Mouse (Mus musculus): Measurements from ENCODE around the gene Cmtm4. TPM values are rescaled to one million over a fixed set of nuclear protein-coding genes. Genes with fewer than 3 reads are reported as not detected.

The Cmtm4 gene
- polyA plus RNA-seq, 3 experiments from 2014 or later: 0.32 to 0.78 (median 0.64) TPM

DNA sequence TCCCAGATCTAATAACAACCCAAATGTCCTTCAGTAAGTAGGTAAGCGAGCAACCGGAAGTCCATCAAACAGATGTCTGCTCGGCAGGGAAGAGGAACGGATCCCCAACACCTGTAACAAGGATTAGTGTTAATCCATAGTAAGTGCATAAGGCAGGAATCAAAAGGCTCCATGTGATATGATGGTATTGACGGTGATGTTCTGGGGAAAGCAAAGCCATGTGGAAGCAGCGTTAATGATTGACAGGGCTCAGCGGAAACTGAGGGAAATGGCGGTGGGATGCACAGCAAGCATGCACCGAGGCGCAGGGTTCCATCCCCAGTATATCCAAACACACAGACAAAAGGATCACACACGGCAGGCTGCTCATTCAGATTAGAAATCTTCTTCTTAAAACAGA lies 21.3 kb downstream of the Cmtm4 start:
- no peak for ATAC-seq

DNA sequence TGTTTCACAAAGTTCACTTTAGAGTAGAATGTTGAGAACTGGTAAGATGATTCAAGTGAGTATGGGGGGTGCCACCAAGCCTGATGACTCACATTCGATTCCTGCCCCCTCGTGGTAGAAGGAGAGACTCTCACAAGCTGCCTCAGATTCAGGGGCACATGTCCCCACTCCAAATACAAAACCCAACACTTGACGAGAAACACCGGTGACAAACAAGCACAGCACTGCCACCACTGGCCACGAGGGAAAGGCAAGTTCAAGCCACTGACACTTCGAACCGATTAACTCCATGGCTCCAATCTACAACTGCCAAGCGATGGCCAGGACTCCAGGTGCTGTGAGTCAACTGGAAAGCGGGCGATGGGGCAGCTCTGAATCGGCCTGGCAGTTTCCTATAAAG lies 21.8 kb downstream of the Cmtm4 start:
- ATAC-seq: no peak

DNA sequence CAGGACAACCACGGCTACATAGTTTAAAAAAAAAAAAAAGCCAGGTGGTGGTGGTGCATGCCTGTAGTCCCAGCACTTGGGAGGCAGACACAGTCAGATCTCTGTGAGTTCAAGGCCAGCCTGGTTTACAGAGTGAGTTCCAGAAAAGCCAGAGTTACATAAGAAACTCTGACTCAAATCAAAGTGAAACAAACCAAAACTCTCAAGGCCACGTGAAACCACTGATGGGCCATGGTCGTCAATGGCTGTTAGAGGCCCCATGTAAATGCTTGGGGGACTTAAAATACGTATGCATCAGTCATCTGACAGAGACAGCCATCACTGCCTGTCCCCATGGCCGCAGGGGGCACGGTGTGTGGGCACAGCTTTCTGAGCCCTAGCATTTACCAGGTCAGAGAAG lies 24.5 kb downstream of the Cmtm4 start:
- no peak for ATAC-seq

DNA sequence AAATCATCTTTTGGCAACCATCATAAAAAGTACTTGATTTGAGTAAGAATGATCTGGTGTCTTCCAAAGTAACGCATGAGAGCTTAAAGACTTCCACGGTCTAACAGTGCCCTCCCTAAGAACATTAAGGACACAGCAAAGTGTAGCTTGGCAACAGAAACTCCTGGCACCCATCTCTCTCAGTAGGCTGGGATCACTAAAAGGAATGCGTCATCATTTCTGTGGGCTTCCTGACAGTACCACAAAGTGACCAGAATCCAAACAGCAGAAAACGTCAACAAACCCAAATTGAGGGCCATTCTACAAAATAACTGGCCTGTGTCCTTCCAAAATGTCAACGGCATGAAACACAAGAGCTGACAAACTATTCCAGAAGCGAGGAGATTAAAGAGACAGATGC lies 25.5 kb downstream of the Cmtm4 start:
- no peak for ATAC-seq

DNA sequence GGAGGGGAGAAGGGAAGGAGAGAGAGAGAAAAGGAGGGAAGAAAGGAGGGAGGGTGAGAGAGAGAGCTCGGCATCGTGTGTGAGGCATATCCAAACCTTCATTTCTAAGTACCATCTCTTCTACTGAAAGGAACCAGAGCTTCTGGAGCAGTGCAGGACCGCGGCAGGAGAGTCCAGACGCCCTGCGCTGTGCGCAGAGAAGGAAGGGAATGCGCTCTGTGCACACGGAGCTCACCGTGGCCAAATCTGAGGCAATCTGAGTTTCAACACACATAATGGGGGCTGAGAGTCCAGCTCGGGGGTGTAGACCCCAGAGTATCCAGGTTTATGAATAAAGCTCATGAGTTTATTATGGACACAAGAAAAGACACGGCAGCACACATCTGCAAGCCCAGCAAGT lies 26.0 kb downstream of the Cmtm4 start:
- ATAC-seq: no peak

DNA sequence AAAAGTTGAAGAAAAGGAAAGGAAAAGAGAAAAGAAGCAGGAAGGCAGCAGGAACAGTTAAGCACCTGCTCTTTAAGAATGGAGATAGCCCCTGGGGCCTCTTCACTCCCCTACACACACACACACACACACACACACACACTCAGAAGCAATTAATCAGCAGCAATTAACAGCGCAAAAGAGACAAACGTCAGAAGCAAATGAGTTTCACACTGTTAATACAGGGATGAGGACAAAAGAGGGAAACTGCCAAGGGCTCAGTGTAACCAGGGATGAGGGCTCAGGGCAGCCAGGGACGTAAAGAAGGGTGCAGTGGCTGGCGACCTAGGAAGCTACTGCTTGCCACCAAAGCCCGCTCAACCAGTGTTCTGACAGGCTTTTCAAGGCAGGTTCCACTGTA lies 28.2 kb downstream of the Cmtm4 start:
- no peak for ATAC-seq

DNA sequence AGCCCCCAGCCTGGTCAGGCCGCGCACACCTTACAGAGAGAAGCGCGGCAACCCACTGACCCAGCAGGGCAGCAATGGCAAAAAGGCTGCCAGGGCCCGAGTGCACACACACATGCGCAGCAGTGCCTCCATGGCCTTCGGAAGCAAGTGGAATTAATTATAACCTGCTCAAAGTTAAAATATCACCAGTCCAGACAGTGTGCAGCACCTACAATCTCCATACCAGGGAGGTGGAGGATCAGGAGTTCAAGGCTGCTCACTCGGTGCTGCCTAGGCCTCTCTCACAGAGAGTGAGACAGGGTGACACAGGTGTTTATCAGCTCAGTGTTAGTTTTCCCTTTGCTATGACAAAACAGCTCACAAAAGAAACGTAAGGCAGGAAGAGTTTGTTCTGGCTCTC lies 29.9 kb downstream of the Cmtm4 start:
- ATAC-seq: no peak

DNA sequence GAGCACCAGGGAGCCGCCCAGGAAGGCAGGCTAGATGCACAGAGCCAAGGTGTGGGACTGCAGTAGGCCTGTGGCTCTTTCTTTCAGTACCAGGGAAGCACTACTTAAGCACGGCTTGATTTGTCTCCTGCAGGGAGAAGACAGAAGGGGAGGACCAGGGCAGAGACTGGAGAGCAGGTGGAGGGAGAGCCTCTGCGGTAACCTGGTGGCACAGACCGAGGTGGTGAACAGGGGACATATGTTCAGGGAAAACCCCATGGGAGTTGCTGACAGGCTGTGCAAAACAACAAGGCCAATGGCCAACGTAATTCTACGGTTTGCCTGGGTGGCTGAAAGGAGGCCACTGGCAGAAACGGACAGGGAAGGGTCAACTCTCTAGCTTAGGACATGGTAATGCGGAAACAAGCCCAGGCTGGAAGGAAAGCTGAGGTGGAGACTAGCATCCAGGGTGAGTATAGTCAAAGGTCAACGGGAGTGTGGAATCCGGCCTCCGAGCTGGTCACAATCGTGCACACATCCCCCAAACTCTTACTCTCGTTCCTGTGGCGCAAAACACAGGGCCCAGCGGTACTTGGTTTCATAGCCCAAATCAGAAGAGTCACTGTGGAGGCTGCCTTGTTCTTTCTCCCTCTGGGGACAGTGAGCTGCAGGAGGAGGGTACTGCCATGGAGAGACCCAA lies 35.7 kb downstream of the Cmtm4 start:
- no peak for ATAC-seq

DNA sequence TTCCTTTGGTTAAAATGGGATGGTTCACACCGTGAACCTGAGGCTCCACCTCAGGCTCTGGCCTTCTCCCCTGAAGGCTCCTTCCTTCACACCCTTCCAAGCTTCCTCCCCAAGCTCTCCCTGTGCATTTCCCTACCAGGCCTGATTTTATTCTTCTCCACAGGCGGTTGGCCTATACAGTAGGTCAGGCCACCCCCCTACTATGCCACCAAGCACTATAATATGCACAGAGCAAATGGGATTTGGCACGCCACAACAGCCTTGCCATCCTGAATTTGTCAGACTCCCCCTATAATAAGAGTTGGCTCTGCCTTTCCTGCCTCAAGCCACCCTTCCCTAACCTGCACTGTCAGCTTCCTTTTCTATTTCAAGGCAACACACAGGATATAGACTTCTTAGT lies 37.0 kb downstream of the Cmtm4 start:
- ATAC-seq: no peak

DNA sequence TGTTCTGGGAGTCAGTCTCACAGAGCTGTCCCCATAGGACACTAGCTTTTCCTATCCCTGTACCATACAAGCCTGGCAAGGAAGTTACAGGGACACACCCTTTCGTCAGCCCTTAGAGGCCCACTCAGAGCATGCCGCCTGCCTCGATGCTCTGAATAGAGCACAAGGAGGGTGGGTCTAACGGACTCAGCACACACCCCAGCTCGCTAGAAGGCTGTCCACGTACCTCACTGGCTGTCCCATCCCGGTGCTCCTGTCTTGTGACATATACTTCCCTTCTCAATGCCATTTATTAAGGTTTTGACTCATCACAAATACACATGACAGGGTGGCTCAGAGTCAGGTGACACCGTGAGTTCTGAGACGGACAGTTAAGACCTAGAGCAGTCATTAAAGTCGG lies 41.1 kb downstream of the Cmtm4 start:
- ATAC-seq: no peak

DNA sequence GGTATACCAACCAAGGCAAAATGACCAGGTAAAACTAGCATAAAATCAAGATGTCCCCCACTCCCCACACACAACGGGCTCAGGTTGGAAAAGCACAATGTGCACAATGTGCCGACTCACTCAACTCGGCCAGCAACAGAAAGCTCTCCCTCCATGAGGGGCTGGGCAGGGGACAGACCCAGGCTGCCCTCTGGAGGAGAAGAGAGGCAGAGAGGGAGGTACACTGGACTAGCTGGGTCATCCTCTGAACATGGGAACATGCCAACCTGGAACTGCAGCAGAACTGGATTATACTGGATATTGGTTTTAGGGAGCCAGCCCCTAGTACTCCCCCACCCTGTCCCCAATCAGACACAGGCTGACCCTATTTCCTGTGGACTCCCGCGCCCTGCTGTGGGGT lies 42.4 kb downstream of the Cmtm4 start:
- ATAC-seq: no peak

DNA sequence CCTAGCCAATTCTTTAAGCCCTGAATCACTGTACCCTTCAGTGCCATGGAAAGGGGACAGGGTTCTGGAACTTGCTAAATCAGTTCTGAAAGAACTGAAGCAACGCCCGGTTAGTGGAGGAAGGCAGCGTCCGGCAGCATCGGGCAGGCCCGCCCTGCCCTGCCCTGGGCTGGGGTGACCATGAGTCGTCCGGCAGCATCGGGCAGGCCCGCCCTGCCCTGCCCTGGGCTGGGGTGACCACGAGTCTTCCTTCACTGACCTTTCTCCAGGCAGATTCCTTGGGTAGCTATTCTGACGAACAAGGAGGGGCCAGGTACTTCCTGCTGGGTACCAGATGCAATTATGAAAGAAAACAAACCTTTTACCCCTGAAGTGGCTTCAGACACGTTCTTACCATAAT lies 45.6 kb downstream of the Cmtm4 start:
- ATAC-seq: no peak

DNA sequence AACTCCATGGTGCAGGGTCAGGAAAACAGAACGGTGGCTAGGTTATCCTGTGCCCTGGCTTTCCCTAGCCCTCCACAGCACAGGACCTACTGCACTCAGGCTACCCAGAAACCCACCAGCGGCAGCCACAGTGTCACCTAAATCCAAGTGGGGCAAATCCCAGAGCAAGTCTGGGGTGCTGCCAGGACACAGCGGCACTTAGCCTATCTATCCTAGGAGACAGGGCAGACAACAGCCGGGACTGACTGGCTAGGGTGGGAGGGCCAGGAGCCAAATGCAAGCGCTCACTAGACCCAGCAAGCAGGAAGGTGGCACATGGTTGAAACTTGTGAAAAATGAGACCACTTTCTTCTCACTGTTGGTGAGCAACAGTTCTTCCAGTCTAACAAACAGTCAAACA lies 46.6 kb downstream of the Cmtm4 start:
- ATAC-seq: no peak

DNA sequence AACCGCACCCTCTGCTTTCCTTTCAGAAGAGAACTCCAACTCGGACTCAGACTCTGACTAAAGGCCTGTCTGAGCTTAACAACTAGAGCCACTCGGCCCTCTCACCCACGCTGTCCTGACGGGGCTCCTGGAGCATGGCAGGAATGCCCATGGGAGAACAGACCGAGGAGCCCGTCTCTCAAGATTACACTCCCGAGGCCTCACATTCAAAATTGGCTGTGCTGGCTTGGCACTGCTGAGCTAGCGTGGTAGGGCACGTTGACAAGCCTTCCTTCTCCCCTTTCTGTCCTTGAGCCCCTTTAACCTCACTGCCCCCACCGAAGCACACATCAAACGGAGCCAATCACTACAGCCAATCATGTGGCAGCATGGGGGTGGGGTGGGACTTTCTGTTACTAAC lies 48.9 kb downstream of the Cmtm4 start:
- ATAC-seq: no peak

DNA sequence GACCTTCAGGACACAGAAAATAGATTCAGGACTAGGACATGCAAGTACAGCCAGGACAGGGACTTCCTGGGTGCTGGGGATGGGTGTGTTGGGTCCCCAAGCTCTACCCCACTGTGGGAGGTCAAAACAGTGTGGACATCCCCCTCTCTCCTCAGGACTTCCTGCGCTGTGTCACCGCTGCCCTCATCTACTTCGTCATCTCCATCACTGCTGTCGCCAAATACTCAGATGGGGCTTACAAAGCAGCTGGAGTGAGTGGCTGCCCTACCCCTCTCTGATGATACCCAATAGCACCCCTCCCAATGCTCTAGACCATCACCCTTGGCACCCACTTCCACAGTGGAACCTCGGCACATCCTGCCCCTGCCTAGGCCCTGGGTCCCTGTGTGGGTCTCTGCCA lies 51.0 kb downstream of the Cmtm4 start:
- no peak for ATAC-seq

DNA sequence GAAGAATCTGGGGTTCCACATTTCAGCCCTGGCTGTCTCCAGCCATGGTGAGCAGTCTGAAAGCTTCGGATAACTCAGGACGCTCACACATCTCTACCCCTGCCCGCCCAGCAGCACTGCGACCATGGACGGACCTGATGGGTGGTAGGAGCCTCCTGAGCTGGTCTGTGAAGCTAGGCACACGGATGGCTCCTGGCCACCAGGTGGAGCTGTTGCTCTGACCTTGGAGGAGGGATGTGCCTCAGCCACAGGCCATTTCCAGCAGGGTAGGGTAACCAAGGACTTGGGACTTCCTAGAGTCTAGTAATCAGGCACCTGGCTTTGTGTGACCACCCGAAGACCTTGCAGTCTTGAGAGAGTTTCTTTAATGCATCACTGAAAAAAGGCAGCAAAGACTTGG lies 51.6 kb downstream of the Cmtm4 start:
- ATAC-seq: peak; percentile 65

DNA sequence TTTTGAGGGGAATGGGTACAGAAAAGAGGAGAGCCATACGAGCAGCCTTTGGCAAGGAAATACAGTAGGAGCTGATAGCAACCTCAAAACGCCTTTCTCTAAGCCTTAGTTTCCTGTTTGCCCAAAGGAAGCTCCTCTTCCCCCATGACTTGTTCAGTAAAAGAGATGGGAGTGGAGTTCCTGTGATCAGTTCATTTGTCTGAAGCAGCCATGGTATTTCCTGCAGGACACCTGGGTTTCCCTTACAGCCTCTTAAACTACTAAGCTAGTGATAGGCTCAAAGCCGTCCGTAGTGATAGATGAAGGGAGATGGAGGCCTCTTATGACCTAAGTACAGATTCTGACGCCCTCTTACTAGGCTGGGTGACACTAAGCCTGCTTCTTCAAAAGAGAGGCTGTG lies 53.2 kb downstream of the Cmtm4 start:
- no peak for ATAC-seq

DNA sequence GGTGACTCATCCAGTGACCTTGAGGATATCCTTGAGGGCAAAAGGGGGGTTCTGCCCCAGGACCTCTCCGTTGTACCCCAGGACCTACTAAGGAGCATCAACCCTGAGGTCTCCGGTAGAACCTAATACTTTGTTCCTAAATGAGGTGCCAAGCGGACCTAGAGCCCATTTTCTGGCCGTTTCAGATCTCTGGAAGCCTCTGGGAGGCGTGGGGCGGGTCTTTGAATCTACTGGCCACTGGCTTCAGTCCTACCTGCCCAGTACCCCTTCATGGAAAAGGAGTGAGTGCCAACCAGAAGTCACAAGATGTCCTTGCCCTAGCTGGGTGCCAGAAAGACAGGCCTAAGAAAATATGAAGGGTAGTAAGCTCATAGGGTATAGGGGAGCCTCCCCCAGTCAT lies 53.9 kb downstream of the Cmtm4 start:
- ATAC-seq: no peak

DNA sequence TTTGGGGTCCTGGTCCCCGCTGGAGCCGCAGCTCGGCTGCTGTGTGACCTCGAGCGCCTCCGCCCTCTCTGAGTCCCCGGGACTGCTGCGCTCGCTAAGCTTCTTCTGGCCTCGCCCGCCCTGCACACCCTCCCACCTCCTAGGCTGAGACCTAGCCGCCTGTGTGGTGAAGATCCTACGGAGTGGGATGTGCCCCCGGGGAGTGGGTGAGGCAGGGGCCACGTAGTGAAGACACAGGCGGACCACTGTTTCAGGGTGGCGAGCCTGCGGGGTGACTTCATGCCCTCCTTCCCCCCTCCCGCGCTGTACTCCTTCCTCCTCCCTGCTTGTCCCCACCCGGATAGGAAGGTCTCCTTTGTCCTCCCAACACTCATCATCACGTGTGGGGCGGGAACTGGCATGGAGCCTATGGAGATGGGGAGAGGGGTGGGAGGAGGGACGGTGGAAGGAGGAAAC lies 54.5 kb downstream of the Cmtm4 start:
- ATAC-seq: no peak

DNA sequence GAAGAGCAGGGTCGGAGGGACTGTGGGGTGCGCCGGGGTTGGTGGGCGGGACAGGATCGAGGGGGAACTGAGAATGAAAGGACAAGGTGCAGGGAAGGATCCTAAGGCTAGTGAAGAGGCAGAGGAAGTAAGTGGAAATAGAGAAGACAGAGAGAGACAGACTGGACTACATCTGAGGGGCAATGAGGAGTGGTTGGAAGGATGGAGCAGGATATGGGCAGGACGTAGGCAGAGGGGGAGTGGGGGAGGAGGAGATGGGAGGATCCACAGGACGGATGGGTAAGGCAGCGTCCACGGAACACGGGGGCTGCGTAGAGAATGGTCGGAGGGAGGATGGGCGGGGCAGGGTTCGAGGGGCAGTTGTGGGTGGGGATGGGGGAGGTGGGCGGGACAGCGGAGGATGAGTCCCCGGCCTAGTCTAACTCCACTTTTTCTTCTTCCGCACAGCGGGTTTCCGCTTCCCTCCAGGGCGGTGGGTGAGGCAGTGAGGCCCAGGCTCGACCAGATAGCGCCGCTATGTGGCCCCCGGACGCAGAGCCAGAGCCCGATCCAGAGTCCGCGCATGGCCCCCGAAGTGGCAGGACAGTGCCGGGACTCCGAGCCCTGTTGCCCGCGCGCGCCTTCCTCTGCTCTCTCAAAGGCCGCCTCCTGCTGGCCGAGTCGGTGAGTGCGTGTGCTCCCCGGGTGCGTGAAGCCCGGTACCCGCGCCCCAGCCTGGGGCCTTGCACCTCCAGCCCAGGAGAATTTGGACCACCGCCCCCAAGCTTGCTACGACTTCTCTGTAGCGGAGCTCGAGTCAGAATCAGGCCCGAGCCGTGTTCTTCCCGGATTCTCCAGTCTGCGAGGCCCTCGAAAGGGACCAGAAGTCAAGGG lies 55.1 kb downstream of the Cmtm4 start:
- ATAC-seq: peak; percentile 76

DNA sequence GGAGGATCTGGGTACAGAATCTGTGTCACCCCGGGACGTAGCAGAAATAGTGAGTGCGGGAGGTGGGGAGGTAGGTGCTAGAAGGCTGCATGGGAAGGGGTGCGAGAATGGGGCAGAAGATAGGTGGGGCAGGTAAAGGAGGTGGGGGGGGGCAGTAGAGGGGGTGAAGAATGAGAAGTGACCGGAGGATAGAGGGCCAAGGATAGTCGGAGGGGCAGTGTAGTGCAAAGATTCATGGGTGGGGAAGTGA lies 55.7 kb downstream of the Cmtm4 start:
- ATAC-seq: no peak

DNA sequence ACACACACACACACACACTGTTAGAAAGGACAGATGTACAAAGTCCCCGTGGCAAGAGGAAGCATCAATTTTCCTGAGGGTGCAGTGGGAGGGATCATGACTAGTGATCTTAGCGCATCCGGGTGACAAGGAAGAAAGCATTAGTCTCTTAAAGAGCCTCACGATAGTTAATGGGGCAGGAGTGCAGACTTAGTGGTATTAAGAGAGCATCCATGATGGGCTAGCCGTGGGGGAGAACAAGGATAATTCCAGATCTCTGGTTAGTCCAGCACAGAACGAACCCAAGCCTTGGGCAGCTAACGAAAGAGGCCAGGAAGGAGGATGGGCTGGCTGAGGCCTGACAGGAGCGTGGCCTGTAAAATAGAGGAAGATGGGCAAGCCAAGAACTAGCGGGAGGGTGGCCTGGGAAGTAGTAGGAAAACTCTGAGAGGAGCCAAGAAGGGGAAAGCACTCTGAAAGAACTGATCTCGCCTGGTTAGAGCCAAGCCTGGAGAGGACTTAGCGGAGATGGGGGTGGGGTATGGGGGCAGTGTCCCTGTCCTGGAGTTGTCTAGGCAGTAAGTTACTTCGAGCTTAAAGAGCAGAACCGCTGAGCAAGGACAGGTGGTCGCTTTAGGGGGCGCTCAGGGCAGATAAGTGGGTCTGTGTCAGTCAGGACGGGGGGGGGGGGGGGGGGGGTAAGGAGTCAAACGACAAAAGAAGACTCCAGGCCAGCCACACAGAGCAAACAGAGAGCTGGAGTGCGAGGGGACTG lies 56.2 kb downstream of the Cmtm4 start, which contains the start of gene Cmtm3:
Cmtm3 (plus strand) TSS at position 182 of the 754 bp plus-strand sequence.
- ATAC-seq: no peak

DNA sequence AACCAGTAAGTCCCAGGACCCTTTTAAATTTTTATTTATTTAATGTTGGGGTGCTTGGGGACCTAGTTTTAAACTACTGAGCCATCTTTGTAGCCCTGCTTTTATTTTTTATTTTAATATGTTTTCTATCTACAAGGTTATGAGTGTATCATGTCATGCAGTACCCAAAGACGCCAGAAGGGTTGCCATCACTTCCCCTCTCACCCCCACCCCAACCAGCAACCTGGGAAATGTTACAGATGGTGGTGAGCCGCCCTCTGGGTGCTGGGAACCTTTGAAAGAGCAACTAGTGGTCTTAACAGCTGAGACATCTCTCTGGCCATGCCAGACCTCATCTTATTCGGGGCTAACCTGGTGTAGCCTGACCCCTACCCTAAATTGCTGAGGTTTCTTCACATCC lies 57.7 kb downstream of the Cmtm4 start:
- no peak for ATAC-seq

DNA sequence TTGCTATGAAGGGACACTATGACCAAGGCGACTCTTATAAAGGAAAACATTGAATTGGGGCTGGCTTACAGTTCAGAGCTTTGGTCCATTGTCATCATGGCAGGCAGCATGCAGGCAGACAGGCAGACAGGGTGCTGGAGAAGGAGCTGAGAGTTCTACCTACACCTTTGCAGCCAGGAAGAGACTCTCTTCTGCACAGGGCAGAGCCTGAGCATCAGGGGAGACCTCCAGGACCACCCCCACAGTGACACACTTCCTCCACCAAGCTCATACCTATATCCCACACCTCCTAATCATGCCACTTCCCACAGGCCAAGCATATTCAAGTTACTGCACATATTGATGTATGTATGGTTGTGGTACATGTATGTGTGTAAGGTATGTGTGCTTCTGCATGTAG lies 58.8 kb downstream of the Cmtm4 start:
- no peak for ATAC-seq

All from inflammation-experienced regulatory T-cells, adult 6 months (primary cell).